Mouse (Mus musculus) ES-Bruce4 (cell line): Measurements from ENCODE around the gene Flcn.

Experiments used
- CTCF ChIP-seq: IDR thresholded peaks from one replicate; pipeline ENCODE4 v1.8.1; 2011; ENCODE audit warnings: low read depth, low read length
- EP300 ChIP-seq: IDR thresholded peaks from 2 replicates; pipeline ENCODE4 v1.6.1; 2011; ENCODE audit warnings: low read depth, low read length; ENCODE audit not compliant: insufficient read depth
- POLR2A ChIP-seq: IDR thresholded peaks from one replicate; pipeline ENCODE4 v1.8.1; 2011; ENCODE audit warnings: low read length; ENCODE audit not compliant: insufficient read depth

DNA sequence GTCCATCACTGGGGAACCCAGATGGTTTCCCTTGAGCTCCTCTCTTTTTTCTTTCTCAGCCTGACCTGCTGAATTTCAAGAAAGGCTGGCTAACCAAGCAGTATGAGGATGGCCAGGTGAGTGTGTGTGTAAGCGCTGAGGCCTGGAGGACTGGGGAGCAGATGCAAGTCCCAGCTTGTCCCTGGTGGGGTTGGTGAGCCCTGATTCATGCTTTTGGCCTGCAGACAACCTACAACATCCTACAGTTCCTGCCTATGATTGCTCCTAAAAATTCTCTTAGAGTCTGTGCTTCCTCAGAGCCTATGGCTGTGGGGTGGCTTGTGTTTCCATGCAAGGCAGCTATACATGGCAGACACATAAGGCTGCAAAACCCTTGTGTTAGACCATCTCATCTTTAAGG, 66.1 kb downstream of the Flcn start:
- TF ChIP-seq CTCF (no peak), POLR2A (no peak), EP300 (no peak)
